Mouse (Mus musculus): ENCODE data around the gene Acbd4. TPM values are rescaled to one million over a fixed set of nuclear protein-coding genes. Genes with fewer than 3 reads are reported as not detected.

Gene Acbd4
- total RNA-seq, 1 experiment = 14.0 TPM

DNA sequence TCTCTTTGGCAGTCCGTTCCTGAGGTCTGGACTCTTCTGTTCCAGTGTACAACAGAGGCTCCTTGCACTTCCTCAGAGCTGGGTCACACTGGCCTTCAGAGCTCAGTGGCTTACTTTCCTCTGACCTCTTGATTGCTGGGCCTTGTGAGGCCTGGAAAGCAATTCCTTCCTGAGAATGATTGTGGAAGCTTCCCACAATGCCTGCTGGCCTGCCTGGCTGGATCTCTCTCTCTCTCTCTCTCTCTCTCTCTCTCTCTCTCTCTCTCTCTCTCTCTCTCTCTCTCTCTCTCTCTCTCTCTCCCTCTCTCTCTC is 40.4 kb downstream of the Acbd4 start:
- Histone ChIP-seq H3K9ac (ENCODE audit: insufficient read depth, low read depth, low read length, poor library complexity, severe bottlenecking) (no peak overlapping the region), H3K4me1 (ENCODE audit: control insufficient read depth in 2 of 2, insufficient read depth in 2 of 2, low read length in 2 of 2, poor library complexity in 1 of 2) (peaks cover 1 to 31% of the 10 kb centered on the region in 2 experiments; a peak in 2 of 4 replicates), H3K9me3 (ENCODE audit: control insufficient read depth, insufficient read depth, low read depth, low read length) (no peaks in the 10 kb centered on the region), H3K4me3 (ENCODE audit: insufficient read depth in 1 of 2, low read depth in 1 of 2, low read length in 2 of 2, poor library complexity in 1 of 2, severe bottlenecking in 1 of 2) (no peak overlapping the region), H3K36me3 (ENCODE audit: control insufficient read depth, insufficient read depth, low read length, poor library complexity, severe bottlenecking) (no peaks in the 10 kb centered on the region), H3K27ac (ENCODE audit: insufficient read depth, low read depth, low read length, poor library complexity, severe bottlenecking) (no peak overlapping the region; the same call in 1 of the 2 replicates)
- TF ChIP-seq HCFC1 (IDR thresholded peaks at IDR 0.05; ENCODE audit: borderline replicate concordance, insufficient read depth, low read length) (no peak), CHD2 (IDR thresholded peaks at IDR 0.05; ENCODE audit: low read depth, low read length) (no peak), ZC3H11A (IDR thresholded peaks at IDR 0.05; ENCODE audit: borderline replicate concordance, low read depth, low read length) (no peak), ZNF384 (IDR thresholded peaks at IDR 0.05; ENCODE audit: low read depth, low read length) (no peak), MAFK (IDR thresholded peaks at IDR 0.05; ENCODE audit: insufficient read depth, low read depth, low read length) (no peak)
- DNase-seq (ENCODE audit: low read depth, low spot score) = no peak
- in situ Hi-C loops (cut with MboI; ENCODE audit: low sequenced_read_pairs in 2 of 2, unreplicated experiment in 2 of 2) = no loop called here

DNA sequence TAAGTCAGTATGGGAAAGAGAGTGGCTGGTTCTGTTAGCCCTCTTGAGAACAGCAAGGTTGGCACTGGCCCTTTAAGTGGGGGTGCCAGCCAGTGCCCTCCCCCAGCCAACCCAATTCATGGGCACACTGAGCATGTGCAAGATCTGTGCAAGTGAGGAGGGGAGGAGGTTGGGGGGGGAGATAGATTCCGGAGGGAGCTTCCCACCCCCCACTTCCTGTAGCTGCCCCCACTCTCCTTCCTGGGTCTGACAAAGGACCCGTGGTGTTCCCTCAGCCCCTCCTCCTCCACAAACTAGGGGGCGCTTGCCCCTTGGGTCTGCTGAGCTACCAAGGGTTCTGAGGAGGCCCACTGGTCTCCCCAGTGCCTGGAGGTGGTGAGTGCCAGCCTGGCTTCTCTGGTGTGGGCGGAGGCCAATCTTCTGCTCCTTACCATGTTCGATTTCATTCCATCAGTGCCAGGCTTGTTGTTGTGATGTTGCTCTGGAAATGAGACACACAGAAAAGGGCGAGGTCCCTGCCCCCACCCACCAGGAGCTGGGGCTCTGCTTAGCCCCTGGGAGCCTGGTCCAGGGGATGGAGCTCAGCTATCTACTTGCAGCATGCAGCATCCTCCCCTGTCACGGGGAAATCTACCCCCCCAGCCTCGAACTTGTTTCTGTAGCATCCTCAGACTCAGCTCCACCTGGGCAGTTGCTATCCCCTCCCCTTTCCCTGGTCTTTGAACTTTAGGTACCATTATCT is 41.1 kb downstream of the Acbd4 start:
- Histone ChIP-seq H3K36me3 (ENCODE audit: control insufficient read depth, insufficient read depth, low read length, poor library complexity, severe bottlenecking) (no peaks in the 10 kb centered on the region), H3K9ac (ENCODE audit: insufficient read depth, low read depth, low read length, poor library complexity, severe bottlenecking) (no peak overlapping the region), H3K4me3 (ENCODE audit: insufficient read depth in 1 of 2, low read depth in 1 of 2, low read length in 2 of 2, poor library complexity in 1 of 2, severe bottlenecking in 1 of 2) (peak overlapping the region in 1 of 2 experiments; percentile 15; a peak in 1 of 4 replicates), H3K27ac (ENCODE audit: insufficient read depth, low read depth, low read length, poor library complexity, severe bottlenecking) (no peak overlapping the region), H3K4me1 (ENCODE audit: control insufficient read depth in 2 of 2, insufficient read depth in 2 of 2, low read length in 2 of 2, poor library complexity in 1 of 2) (peaks cover 1 to 29% of the 10 kb centered on the region in 2 experiments; a peak in 2 of 4 replicates), H3K9me3 (ENCODE audit: control insufficient read depth, insufficient read depth, low read depth, low read length) (no peaks in the 10 kb centered on the region)
- in situ Hi-C loops (cut with MboI; ENCODE audit: low sequenced_read_pairs in 2 of 2, unreplicated experiment in 2 of 2) = no loop called here
- TF ChIP-seq HCFC1 (IDR thresholded peaks at IDR 0.05; ENCODE audit: borderline replicate concordance, insufficient read depth, low read length) = no peak
- no peak for TF ChIP-seq ZNF384 (IDR thresholded peaks at IDR 0.05; ENCODE audit: low read depth, low read length)
- TF ChIP-seq ZC3H11A (IDR thresholded peaks at IDR 0.05; ENCODE audit: borderline replicate concordance, low read depth, low read length) = no peak
- TF ChIP-seq MAFK (IDR thresholded peaks at IDR 0.05; ENCODE audit: insufficient read depth, low read depth, low read length) = no peak
- TF ChIP-seq CHD2 (IDR thresholded peaks at IDR 0.05; ENCODE audit: low read depth, low read length) = no peak
- no peak for DNase-seq (ENCODE audit: low read depth, low spot score)

- H3K4me3 ChIP-seq (ENCODE audit: insufficient read depth in 1 of 2, low read depth in 1 of 2, low read length in 2 of 2, poor library complexity in 1 of 2, severe bottlenecking in 1 of 2) = no peak overlapping the region
- TF ChIP-seq HCFC1 (IDR thresholded peaks at IDR 0.05; ENCODE audit: borderline replicate concordance, insufficient read depth, low read length) (no peak), CHD2 (IDR thresholded peaks at IDR 0.05; ENCODE audit: low read depth, low read length) (no peak), ZC3H11A (IDR thresholded peaks at IDR 0.05; ENCODE audit: borderline replicate concordance, low read depth, low read length) (no peak), MAFK (IDR thresholded peaks at IDR 0.05; ENCODE audit: insufficient read depth, low read depth, low read length) (no peak), ZNF384 (IDR thresholded peaks at IDR 0.05; ENCODE audit: low read depth, low read length) (no peak)
- no peaks in the 10 kb centered on the region for H3K36me3 ChIP-seq (ENCODE audit: control insufficient read depth, insufficient read depth, low read length, poor library complexity, severe bottlenecking)
- in situ Hi-C loops (cut with MboI; ENCODE audit: low sequenced_read_pairs in 2 of 2, unreplicated experiment in 2 of 2) = no loop called here
- no peak overlapping the region for H3K27ac ChIP-seq (ENCODE audit: insufficient read depth, low read depth, low read length, poor library complexity, severe bottlenecking)
- H3K9me3 ChIP-seq (ENCODE audit: control insufficient read depth, insufficient read depth, low read depth, low read length) = no peaks in the 10 kb centered on the region
- H3K9ac ChIP-seq (ENCODE audit: insufficient read depth, low read depth, low read length, poor library complexity, severe bottlenecking) = no peak overlapping the region
- no peak for DNase-seq (ENCODE audit: low read depth, low spot score)
- H3K4me1 ChIP-seq (ENCODE audit: control insufficient read depth in 2 of 2, insufficient read depth in 2 of 2, low read length in 2 of 2, poor library complexity in 1 of 2) = peaks cover 1 to 31% of the 10 kb centered on the region in 2 experiments; a peak in 2 of 4 replicates
Observed at GRCm38 (mm10) chr11:103144309-103145285, 43.1 kb downstream of the Acbd4 start.

DNA sequence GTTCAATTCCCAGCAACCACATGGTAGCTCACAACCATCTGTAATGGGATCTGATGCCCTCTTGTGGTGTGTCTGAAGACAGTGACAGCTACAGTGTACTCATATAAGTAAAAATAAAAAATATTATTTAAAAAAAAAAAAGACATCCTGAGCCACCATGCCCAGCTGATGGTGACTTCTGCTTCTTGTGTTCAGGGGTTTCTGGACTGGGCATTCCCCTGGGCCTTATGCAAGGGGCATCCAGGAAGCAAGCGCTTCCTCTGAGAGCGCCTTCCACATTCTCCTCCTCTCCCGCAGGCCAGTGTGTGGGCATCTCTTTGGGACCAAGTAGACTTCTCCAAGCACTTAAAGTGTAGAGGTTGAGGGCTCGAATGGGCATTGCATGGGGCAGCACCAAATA is 44.9 kb downstream of the Acbd4 start:
- H3K27ac ChIP-seq (ENCODE audit: insufficient read depth, low read depth, low read length, poor library complexity, severe bottlenecking) = no peak overlapping the region
- peaks cover 0 to 17% of the 10 kb centered on the region in 2 experiments; a peak in 1 of 4 replicates for H3K4me1 ChIP-seq (ENCODE audit: control insufficient read depth in 2 of 2, insufficient read depth in 2 of 2, low read length in 2 of 2, poor library complexity in 1 of 2)
- no peaks in the 10 kb centered on the region for H3K9me3 ChIP-seq (ENCODE audit: control insufficient read depth, insufficient read depth, low read depth, low read length)
- TF ChIP-seq MAFK (IDR thresholded peaks at IDR 0.05; ENCODE audit: insufficient read depth, low read depth, low read length) (no peak), HCFC1 (IDR thresholded peaks at IDR 0.05; ENCODE audit: borderline replicate concordance, insufficient read depth, low read length) (no peak), ZC3H11A (IDR thresholded peaks at IDR 0.05; ENCODE audit: borderline replicate concordance, low read depth, low read length) (no peak), ZNF384 (IDR thresholded peaks at IDR 0.05; ENCODE audit: low read depth, low read length) (no peak), CHD2 (IDR thresholded peaks at IDR 0.05; ENCODE audit: low read depth, low read length) (no peak)
- no peak overlapping the region for H3K9ac ChIP-seq (ENCODE audit: insufficient read depth, low read depth, low read length, poor library complexity, severe bottlenecking)
- no peaks in the 10 kb centered on the region for H3K36me3 ChIP-seq (ENCODE audit: control insufficient read depth, insufficient read depth, low read length, poor library complexity, severe bottlenecking)
- DNase-seq (ENCODE audit: low read depth, low spot score) = no peak
- H3K4me3 ChIP-seq (ENCODE audit: insufficient read depth in 1 of 2, low read depth in 1 of 2, low read length in 2 of 2, poor library complexity in 1 of 2, severe bottlenecking in 1 of 2) = no peak overlapping the region
- in situ Hi-C loops (cut with MboI; ENCODE audit: low sequenced_read_pairs in 2 of 2, unreplicated experiment in 2 of 2) = no loop called here
